Mouse (Mus musculus) lung, embryonic 16.5 days (tissue): ENCODE results near the gene Vmn1r68. TPM values are rescaled to one million over a fixed set of nuclear protein-coding genes. Genes with fewer than 3 reads are reported as not detected.

Experiments used
- ATAC-seq: fragments of 200-750 bp; cut with Nextera tagmentation; 2 replicates; pipeline ENCODE4 v1.8.0; 2017; ENCODE audit warnings: low read depth, mild to moderate bottlenecking, moderate library complexity
- H3K27ac ChIP-seq: fragments of 300-500 bp; sonication (generic); 2 replicates; pipeline ENCODE4 v1.5.1; 2014; ENCODE audit warnings: mild to moderate bottlenecking, control low read depth, low read length
- H3K27me3 ChIP-seq: fragments of 300-500 bp; sonication (generic); 2 replicates; pipeline ENCODE4 v1.6.1; 2014; ENCODE audit warnings: low read depth, low read length, mixed read lengths; ENCODE audit not compliant: control insufficient read depth, insufficient read depth
- H3K36me3 ChIP-seq: fragments of 300-500 bp; sonication (generic); 2 replicates; pipeline ENCODE4 v1.6.1; 2014; ENCODE audit warnings: low read length; ENCODE audit not compliant: control insufficient read depth, insufficient read depth
- H3K4me1 ChIP-seq: fragments of 300-500 bp; sonication (generic); replicated peaks from 2 replicates; pipeline ENCODE4 v1.6.1; 2014; ENCODE audit warnings: low read length, mixed read lengths; ENCODE audit not compliant: control insufficient read depth, insufficient read depth
- H3K4me2 ChIP-seq: fragments of 300-500 bp; sonication (generic); 2 replicates; pipeline ENCODE4 v1.6.1; 2014; ENCODE audit warnings: low read depth, low read length, control low read depth
- H3K4me3 ChIP-seq: fragments of 300-500 bp; sonication (generic); 2 replicates; pipeline ENCODE4 v1.5.1; 2014; ENCODE audit warnings: mild to moderate bottlenecking, low read length, control low read depth
- H3K9ac ChIP-seq: fragments of 300-500 bp; sonication (generic); 2 replicates; pipeline ENCODE4 v1.6.1; 2014; ENCODE audit warnings: low read length, control low read depth
- H3K9me3 ChIP-seq: fragments of 300-500 bp; sonication (generic); 2 replicates; pipeline ENCODE4 v1.6.1; 2016; ENCODE audit warnings: low read length; ENCODE audit not compliant: control insufficient read depth
- WGBS: fragments of 180-500 bp; shearing (Covaris S2); extraction: QIAGEN DNeasy Blood & Tissue Kit; methylation state at CpG from one replicate; pipeline ENCODE4 v1.1.7; 2014; 5-methylcytosine and 5-hydroxymethylcytosine counted together
- polyA plus RNA-seq: library from polyadenylated mRNA; unstranded; fragments of >200 nt; fragmentation: Nextera tagmentation; extraction: Ambion mirVana; gene quantifications from 2 replicates; pipeline ENCODE4 v1.2.1, GENCODE M21; 2015

Gene Vmn1r68
- polyA plus RNA-seq, result not detected in 2 replicates

DNA sequence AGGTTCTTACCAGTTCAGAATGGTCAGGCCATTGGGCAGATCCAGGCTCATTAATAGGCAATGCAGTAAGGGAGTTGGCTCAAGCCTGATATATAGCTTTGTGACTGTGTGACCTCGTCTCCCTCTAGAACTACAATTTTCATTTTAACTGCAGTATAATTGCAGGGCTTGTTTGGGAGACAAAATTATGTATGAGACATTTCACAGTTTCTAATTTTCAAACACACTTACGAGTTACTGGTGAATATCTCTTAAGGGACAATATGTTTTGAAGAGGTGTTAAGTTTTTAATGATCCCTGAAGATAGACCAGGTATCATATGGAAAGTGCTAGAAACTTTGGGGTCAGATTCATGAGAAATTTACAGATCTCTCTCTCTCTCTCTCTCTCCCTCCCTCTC, at the start of gene Vmn1r68:
Vmn1r68 (minus strand) TSS at position 101 of the 400 bp plus-strand sequence.
- H3K4me1 ChIP-seq, result no peaks in the 10 kb centered on the region

GRCm38 (mm10) chr7:10495578-10495977, 62.7 kb downstream of the Vmn1r68 start:
- peak overlapping the region; percentile 71 for H3K4me2 ChIP-seq
- H3K36me3 ChIP-seq, result peaks cover 12% of the 10 kb centered on the region
- H3K9me3 ChIP-seq, result no peaks in the 10 kb centered on the region
- WGBS, result 29% methylated on average over 6 of the region's 6 CpGs
- H3K27ac ChIP-seq, result no peak overlapping the region
- H3K27me3 ChIP-seq, result no peaks in the 10 kb centered on the region
- no peak; the same call in 1 of the 2 replicates for ATAC-seq
- peak overlapping the region; percentile 76 for H3K4me3 ChIP-seq
- no peak overlapping the region for H3K9ac ChIP-seq
- peaks cover 8% of the 10 kb centered on the region for H3K4me1 ChIP-seq

More for the DNA sequence above, at the start of gene Vmn1r68:
- 63% methylated on average over 2 of the region's 2 CpGs for WGBS
- peaks cover 4% of the 10 kb centered on the region; the same call in 1 of the 2 replicates for H3K9me3 ChIP-seq
- no peak within 1 kb of the TSS for H3K4me3 ChIP-seq
- H3K4me2 ChIP-seq, result no peak within 1 kb of the TSS
- H3K9ac ChIP-seq, result no peak within 1 kb of the TSS
- H3K27ac ChIP-seq, result no peak within 1 kb of the TSS
- H3K27me3 ChIP-seq, result no peaks in the 10 kb centered on the region
- no peaks in the 10 kb centered on the region for H3K36me3 ChIP-seq
- ATAC-seq, result no peak

GRCm38 (mm10) chr7:10494786-10495521, 63.3 kb downstream of the Vmn1r68 start, which contains the start of gene Zik1:
Gene Zik1 (minus strand): TSS chr7:10495394.
- H3K27me3 ChIP-seq, result no peaks in the 10 kb centered on the region
- H3K9ac ChIP-seq, result peak within 1 kb of the TSS; percentile 80
- peak within 1 kb of the TSS; percentile 71 for H3K4me2 ChIP-seq
- H3K36me3 ChIP-seq, result peaks cover 17% of the 10 kb centered on the region
- no peaks in the 10 kb centered on the region for H3K9me3 ChIP-seq
- ATAC-seq, result peak; percentile 99
- H3K27ac ChIP-seq, result no peak within 1 kb of the TSS
- WGBS, result under 1% methylated on average over 33 of the region's 33 CpGs
- H3K4me1 ChIP-seq, result peaks cover 8% of the 10 kb centered on the region
- peak within 1 kb of the TSS; percentile 76 for H3K4me3 ChIP-seq

- Histone ChIP-seq H3K4me1 (no peaks in the 10 kb centered on the region), H3K4me2 (no peak overlapping the region), H3K27ac (no peak overlapping the region), H3K4me3 (no peak overlapping the region), H3K9ac (no peak overlapping the region), H3K27me3 (no peaks in the 10 kb centered on the region), H3K36me3 (no peaks in the 10 kb centered on the region), H3K9me3 (no peaks in the 10 kb centered on the region)
- 59% methylated on average over 18 of the region's 18 CpGs for WGBS
- ATAC-seq, result no peak
Observed at GRCm38 (mm10) chr7:10480588-10481233, 77.6 kb downstream of the Vmn1r68 start.

DNA sequence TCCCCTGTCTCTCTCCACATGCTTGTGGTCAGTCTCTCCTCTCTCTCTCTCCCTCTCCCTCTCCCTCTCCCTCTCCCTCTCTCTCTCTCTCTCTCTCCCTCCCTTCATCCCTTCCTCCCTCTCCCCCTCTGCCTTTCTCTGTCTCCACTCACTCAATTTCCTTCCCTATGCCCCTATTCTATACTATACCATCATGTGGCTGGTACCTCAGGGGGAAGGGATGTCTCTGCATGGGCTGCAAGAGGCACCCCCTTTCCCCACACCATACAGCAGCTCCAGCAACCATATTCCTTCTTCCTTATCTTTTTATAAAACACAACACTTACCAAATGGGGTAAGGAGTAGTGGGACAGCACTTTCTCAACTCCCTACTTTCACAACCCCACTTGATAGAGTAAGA, 78.5 kb downstream of the Vmn1r68 start:
- no peaks in the 10 kb centered on the region for H3K4me1 ChIP-seq
- no peak overlapping the region for H3K4me2 ChIP-seq
- H3K4me3 ChIP-seq, result no peak overlapping the region
- H3K9me3 ChIP-seq, result no peaks in the 10 kb centered on the region
- no peak for ATAC-seq
- H3K9ac ChIP-seq, result no peak overlapping the region
- no peak overlapping the region for H3K27ac ChIP-seq
- no peaks in the 10 kb centered on the region for H3K27me3 ChIP-seq
- no peaks in the 10 kb centered on the region for H3K36me3 ChIP-seq

- no peaks in the 10 kb centered on the region for H3K4me1 ChIP-seq
- H3K4me3 ChIP-seq, result no peak overlapping the region
- 65% methylated on average over 3 of the region's 3 CpGs for WGBS
- H3K27me3 ChIP-seq, result no peaks in the 10 kb centered on the region
- H3K9ac ChIP-seq, result no peak overlapping the region
- no peak for ATAC-seq
- H3K27ac ChIP-seq, result no peak overlapping the region
- H3K36me3 ChIP-seq, result no peaks in the 10 kb centered on the region
- H3K9me3 ChIP-seq, result no peaks in the 10 kb centered on the region; the same call in 1 of the 2 replicates
- H3K4me2 ChIP-seq, result no peak overlapping the region
Observed at GRCm38 (mm10) chr7:10458166-10458565, 100.1 kb downstream of the Vmn1r68 start.

Other genes with a start within 250 kb of the Vmn1r68 start
- not detected in 2 replicates for gene Vmn1r67, start 115.2 kb downstream of the Vmn1r68 start, polyA plus RNA-seq
- gene Zik1, start 63.1 kb downstream of the Vmn1r68 start, polyA plus RNA-seq, result 8.3 and 9.6 TPM in 2 replicates
- gene Vmn1r69, start 55.2 kb upstream of the Vmn1r68 start, polyA plus RNA-seq, result not detected in 2 replicates
- gene Vmn1r70, start 73.0 kb upstream of the Vmn1r68 start, polyA plus RNA-seq, result not detected in 2 replicates
- gene Nlrp4b, start 129.3 kb upstream of the Vmn1r68 start, polyA plus RNA-seq, result not detected in 2 replicates
- gene Vmn1r71, start 195.9 kb upstream of the Vmn1r68 start, polyA plus RNA-seq, result not detected in 2 replicates